Mouse (Mus musculus): ENCODE data around the gene Klf9. TPM values are rescaled to one million over a fixed set of nuclear protein-coding genes. Genes with fewer than 3 reads are reported as not detected.

The Klf9 gene
- polyA plus RNA-seq (2017; shearing (Covaris generic)) = 1 to 10 TPM; 2.6 to 6.5 TPM

GRCm38 (mm10) chr19:23140689-23141317 lies at the start of gene Klf9:
Klf9 (plus strand) TSS chr19:23141226.

Other genes with a start within 250 kb of the Klf9 start
- gene Smc5, start 132.7 kb downstream of the Klf9 start, polyA plus RNA-seq (2017; shearing (Covaris generic)) = 10 to 100 TPM; 31.0 to 34.4 TPM